Mouse (Mus musculus) adrenal gland, adult (tissue): ENCODE results near the gene Adgrl1.
"Not testable (repeated sequence)": the region's sequence is repeated elsewhere in the genome, so short reads cannot be mapped to it uniquely, and the experiment has no call there.

Experiments used
- DNase-seq, 2 experiments: peaks; one replicate each; pipeline ENCODE4 v3.0.0; 2022 to 2023; ENCODE audit warnings: low spot score in 1 of 2; ENCODE audit not compliant: inconsistent age in 2 of 2

Gene Adgrl1

GRCm38 (mm10) chr8:83983222-83983621 lies 83.3 kb downstream of the Adgrl1 start:
- DNase-seq = not testable (repeated sequence)

GRCm38 (mm10) chr8:83989243-83989642 lies 89.3 kb downstream of the Adgrl1 start:
- no peak for DNase-seq

- DNase-seq = no peak
These were observed 90.3 kb downstream of the Adgrl1 start for GRCm38 (mm10) chr8:83990170-83990569.
